Mouse (Mus musculus) lung, postnatal 10 days (tissue): ENCODE measurements at regions not wholly inside any gene's neighbourhood (a gene's known extent, or its start where the extent isn't known, plus 50 kb on each side); places are given as distances from the start of the nearest gene placed in this dataset.

Experiments used
- DNase-seq: peaks from one replicate; pipeline ENCODE4 v3.0.0; 2021

- no peak for DNase-seq
These were observed 141.1 kb upstream of the Rasa1 start for GRCm38 (mm10) chr13:85430040-85430439.

GRCm38 (mm10) chr13:85418671-85419070 lies 129.7 kb upstream of the Rasa1 start:
- no peak for DNase-seq

GRCm38 (mm10) chr13:85414951-85415350 lies 126.0 kb upstream of the Rasa1 start:
- DNase-seq: no peak

- no peak for DNase-seq
These were observed 122.4 kb upstream of the Rasa1 start for GRCm38 (mm10) chr13:85411327-85411726.

GRCm38 (mm10) chr13:85398834-85399233 lies 109.9 kb upstream of the Rasa1 start:
- DNase-seq: no peak

- DNase-seq: no peak
These were observed 87.5 kb upstream of the Rasa1 start for GRCm38 (mm10) chr13:85376338-85376998.

GRCm38 (mm10) chr13:85359621-85360020 lies 70.7 kb upstream of the Rasa1 start:
- no peak for DNase-seq

GRCm38 (mm10) chr13:85359143-85359542 lies 70.2 kb upstream of the Rasa1 start:
- no peak for DNase-seq

GRCm38 (mm10) chr13:85352061-85352460 lies 63.1 kb upstream of the Rasa1 start:
- no peak for DNase-seq
